Mouse (Mus musculus) brain, embryonic 18.5 days (tissue): ENCODE data around the gene 6430628N08Rik.

Source experiments
- DNase-seq: peaks from one replicate; pipeline ENCODE4 v3.0.0-alpha.2; 2012; ENCODE audit warnings: low read depth, low spot score

The 6430628N08Rik gene

GRCm38 (mm10) chr4:115886875-115887274 is 3.6 kb upstream of the 6430628N08Rik start:
- no peak for DNase-seq

DNA sequence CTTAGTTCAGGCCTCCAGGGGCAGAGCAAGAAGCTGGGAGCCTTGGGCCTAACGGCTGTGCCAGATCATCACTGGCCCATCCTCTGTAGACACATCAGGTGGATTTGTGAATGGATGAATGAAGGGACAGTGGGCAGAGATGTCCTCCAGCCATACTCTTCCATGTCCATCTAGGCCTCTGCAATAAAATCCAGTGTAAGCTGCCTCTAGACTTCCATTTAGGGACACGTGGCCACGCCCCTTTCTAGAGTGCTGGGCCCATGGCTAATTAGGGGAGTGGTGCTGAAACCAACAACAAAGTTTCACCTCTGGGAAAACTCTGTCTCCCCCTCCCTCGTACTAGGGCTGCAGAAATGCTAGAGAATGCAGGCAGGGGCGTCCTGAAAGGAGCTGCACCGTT is 399 bp upstream of the 6430628N08Rik start:
- DNase-seq = no peak

DNA sequence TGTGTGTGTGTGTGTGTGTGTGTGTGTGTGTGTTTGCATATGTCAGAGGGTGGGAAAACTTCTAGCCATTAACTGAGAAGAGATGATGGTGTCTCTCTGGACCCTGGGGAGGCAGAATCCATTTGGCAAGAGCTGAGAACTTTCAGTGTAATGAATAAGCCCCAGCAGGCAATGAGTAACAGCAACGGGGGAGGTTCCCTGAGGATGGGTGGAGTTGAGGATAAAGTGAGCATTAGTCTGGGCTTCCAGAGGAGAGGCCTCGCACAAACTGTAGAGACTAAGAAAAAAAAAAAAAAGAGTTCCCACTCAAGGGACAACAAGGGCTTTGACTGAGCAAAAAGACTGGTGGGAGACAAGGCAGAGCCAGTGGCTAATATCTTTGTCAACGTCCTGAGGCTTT is 3.8 kb downstream of the 6430628N08Rik start:
- DNase-seq = no peak

DNA sequence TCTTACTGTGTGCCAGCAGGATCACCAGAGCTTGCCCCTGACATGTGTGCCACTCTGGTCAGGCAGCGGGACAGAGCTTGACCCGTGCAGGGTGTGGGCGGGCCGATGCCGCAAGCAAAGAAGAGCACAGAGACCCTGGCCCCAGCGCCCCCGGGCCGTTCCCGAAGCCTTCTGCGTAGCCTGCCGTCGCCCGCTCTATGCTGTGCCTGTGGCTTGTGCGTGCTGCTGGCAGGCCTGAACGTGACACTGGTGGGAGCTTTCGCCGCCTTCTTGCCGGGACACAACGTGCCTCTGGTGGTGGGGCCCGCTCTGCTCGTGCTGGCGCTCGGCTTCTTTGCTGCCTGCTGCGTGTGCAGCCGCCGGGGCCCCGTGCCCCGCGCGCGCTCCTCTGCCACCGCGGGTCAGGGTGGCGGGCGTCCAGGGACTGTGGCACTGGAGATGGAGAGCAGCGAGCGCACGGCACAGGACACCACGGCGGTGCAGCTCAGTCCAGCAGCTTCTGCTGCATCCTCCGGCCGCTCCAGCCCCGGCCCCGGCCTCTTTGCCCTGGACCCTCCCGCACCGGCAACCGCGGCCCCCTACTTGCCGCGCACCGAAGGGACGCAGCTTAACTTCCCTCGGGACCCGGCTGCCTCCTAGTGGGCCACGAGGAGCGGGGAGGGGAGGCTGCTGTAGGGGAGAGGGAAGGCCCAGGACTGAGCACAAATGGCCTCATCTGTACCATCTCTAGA is 7.6 kb downstream of the 6430628N08Rik start:
- no peak for DNase-seq

- DNase-seq = peak; percentile 60
These were observed 12.4 kb downstream of the 6430628N08Rik start for GRCm38 (mm10) chr4:115902816-115903215.

GRCm38 (mm10) chr4:115904375-115904774 is 13.9 kb downstream of the 6430628N08Rik start:
- DNase-seq = no peak

- DNase-seq = no peak
These were observed 15.2 kb downstream of the 6430628N08Rik start for GRCm38 (mm10) chr4:115905701-115906100.

DNA sequence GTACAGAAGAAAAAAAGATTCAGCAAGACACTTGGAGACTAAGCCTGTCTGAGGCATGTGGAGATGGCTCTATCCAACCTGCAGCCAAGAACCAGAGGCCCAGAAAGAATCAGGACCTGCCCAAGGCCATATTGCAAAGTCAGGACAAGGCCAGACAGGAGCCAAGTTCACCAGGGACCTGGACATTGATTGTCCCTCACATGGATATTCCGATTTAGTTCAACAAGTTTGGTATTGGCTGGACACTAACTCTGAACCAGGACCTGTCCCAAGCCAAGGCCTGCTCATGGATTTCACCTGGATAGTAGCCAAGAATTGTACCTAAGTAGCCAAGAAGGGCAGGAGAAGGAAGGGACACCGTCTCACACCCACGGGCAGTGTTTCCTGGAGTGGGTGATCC is 16.3 kb downstream of the 6430628N08Rik start:
- DNase-seq = no peak

- no peak for DNase-seq
These were observed 17.5 kb downstream of the 6430628N08Rik start for GRCm38 (mm10) chr4:115907994-115908393.

- peak; percentile 18 for DNase-seq
These were observed 18.2 kb downstream of the 6430628N08Rik start for GRCm38 (mm10) chr4:115908641-115909040.

DNA sequence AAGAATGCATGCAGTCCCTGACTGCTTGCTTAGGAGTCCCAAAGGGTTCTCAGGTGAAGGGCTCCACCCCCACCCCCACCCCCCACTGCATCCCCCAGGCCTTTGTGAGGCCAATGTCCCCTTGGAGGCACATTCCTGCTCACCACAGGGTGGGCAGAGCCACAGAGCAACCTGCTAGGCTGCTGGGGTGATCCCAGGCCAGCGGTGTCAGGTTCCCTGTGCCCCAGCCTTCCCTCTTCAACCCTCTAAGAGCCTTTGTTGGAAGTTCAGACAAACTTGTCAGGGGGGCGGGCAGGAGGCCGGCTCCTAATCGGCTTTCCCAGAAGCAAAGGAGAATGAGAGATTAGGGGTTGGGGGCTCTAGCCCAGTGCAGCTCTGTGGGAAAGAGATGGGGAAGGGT is 21.1 kb downstream of the 6430628N08Rik start:
- no peak for DNase-seq

DNA sequence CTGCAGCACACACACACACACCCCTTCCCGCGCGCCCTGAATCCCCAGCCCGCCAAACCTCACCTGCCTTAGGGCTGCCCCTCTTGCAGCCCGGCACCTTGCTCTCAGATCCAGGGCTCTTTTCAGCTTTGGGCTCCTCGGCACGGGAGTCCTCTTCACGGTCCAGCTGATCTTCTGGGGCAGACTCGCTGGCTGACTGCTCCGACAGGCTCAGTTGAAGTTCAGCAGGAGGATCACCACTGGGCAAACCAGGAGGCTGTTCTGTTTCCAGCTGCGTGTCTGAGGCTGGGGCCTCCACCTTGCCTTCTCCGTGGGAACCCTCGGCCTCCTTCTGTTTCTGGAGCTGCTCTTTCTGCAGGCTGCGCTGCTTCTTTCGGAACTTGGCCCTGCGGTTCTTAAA is 29.4 kb downstream of the 6430628N08Rik start:
- DNase-seq = no peak

DNA sequence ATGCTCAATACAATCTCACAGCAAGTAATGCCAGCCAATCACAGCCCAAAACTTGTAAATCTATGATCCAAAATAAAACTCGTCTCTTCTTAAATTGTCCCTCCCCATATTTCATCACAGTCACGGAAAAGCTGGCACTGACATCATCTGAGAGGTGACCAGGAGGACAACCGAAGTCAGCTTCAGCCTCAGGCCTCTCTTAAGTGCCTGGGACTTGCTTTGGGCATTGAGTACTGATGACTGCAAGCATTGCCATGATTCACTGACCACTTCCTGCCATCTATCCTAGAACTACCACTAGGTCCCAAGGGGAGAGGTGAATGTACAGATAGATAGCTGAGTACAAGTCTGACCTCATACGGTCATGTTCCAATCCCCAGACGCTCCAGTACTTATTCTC is 32.2 kb downstream of the 6430628N08Rik start:
- no peak for DNase-seq

DNA sequence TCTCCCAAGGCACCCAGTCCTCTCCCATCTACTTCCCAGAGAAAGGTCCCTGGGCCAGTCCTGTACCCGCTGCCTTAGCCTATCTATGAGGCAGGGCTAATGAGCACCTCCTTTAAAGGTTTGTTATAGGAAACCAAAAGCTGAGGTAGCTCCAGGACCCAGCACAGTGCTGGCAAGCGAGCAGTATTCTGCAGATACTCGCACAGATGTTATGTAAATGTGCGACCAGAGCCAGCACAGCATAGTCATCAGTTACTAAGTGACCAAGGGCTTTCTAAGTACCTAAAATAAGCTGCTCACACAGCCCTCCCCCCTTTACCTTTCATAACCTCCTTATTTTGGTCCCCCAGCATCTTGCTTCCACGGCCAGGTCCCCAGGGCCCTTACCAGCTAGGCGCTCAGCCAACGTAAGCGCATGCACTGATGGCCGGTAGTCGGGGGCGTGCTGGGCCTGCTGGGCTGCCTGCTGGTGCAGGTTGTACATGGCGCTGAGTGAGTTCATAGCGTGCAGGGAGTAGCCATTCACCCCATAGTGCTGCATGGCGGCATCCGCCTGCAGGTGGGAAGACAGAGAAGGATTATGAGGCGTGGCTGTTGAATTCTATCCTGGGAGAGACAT is 32.9 kb downstream of the 6430628N08Rik start:
- no peak for DNase-seq

DNA sequence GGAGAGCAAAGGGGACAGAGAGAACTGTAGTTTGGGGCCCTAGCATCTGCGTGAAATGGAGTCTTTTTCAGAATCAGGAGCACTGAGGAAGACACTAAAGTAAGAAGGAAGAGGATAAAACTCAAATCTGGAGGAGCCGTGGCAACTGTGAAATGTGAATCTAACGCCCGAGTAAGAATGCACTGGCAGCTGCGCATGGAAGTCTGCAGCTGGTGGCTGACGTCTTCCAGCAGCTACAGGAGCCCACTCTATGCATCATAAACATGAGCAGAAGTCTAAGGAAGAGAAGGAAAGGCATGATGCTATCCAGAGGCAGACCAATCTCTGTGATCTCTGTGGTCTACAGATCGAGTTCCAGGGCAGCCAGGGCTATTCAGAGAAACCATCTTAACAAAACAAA is 37.2 kb downstream of the 6430628N08Rik start:
- no peak for DNase-seq

DNA sequence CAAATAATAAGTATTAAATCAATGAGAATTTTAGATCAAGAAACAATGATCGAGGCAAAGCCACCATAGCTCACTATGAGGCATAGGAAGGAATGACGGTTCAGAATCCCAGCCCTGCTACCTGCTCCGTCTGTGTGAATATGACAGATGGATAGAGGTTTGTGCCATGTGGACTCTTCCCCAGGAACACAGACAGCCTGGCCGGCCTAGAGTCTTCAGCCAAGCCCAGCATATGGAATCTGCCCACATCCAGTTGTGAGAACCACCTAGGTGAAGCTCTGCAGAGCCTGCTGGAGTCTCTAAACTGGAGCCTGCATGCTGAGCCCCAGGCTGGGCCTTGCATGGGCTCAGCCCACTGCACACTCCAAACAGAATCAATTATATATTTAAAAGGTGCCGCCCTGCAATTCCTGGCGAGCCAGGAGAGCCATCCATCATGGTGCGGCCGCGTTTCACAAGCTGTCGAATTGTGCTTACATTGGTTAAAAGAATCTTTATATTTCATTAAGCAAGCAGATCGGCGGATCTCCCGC is 41.2 kb downstream of the 6430628N08Rik start:
- DNase-seq = no peak

DNA sequence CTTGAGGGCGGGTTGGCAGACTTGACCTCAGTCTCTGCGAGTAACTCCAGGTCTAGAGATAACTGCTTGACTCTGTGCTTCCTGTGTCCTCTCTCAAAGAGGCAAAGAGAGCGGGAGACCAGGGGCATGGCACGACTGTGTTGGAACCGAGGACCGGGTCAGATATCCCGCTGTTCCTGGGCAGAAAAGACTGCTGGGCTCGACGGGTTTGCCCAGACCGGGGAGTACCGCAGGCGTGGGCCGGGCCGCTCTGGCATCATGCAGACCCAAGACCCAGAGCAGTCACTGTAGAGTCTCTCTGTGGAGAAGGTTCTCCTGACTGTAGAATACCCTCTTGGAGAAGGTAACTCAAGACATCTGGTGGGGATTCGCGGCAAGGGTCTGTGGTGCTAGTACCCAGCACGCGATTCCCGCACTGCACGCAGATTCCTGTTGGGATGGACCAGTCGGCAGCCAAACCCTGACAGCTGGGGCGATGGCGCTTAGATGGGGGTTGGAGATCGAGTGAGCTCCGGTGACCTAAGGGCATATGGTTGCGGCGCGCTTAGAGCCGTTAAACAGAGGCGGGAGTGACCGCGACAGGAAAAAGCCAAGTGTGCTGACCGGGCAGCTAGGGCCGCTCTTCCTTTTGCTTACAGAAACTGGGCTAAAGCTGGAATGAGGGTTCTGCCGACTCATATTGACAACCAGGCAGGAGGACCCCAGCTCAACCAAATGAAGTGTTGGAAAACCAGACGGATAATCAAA is 45.5 kb downstream of the 6430628N08Rik start:
- no peak for DNase-seq

DNA sequence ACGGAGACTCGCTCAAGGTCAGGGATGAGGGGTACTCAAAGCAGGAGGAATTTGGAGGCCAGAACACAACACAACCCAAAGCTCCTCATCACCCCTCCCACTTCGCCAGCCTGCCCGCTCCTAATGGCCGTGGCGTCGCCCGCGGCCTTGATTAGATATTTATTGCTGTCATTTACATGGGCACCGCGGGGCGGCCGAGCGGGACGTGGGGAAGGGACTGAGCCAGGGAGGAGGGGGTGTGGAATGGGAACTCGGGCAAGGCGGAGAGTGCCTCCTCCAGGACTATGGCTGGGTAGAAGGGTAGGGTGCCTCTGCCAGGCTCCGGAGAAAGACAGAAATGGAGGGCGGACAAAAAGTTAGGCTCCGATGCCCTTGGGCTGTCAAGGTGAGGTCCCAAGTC is 46.2 kb downstream of the 6430628N08Rik start:
- no peak for DNase-seq

GRCm38 (mm10) chr4:115937061-115937976 is 46.9 kb downstream of the 6430628N08Rik start:
- no peak for DNase-seq

- DNase-seq = no peak
These were observed 48.1 kb downstream of the 6430628N08Rik start for GRCm38 (mm10) chr4:115938276-115939160.
